Comparison of ENCODE assay signal across 18 mouse cellular contexts in the genomic region with DNA sequence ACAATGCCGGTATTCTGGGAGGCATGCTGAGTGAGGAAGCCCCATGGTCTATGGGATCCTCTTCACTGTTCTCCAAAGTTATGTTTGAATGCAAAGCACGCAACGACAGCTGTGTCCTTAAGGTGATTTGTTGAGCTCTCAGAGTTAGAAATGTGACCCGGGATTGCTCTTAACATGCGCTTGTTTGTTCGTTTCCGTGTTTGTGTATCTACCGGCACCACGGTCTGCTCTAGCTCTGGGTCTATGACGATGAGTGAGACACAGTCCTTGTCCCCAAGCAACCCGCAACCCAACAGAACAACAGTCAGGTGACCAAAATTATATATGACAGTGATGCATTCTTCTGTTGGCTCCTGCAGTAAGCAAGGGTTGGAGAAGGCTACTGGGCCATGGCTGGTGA. TPM values are rescaled to one million over a fixed set of nuclear protein-coding genes. Genes with fewer than 3 reads are reported as not detected.
"Had no signal": no experiment of that assay in that cellular context is flagged by ENCODE, and none has a peak within 500 bp of the region (broad histone marks: within the 10 kb centered on the region; RNA-seq: fewer than 3 reads in every experiment).

No protein-coding gene starts in this region.

- H3K27ac ChIP-seq: midbrain, embryonic 10.5 days; midbrain, embryonic 12.5 days; neural tube, embryonic 13.5 days; neural tube, embryonic 15.5 days; stomach, embryonic 15.5 days; stomach, postnatal 0 days had no signal

- ATAC-seq: midbrain, embryonic 16.5 days had no signal

- H3K4me1 ChIP-seq: midbrain, embryonic 12.5 days; neural tube, embryonic 15.5 days; stomach, embryonic 15.5 days had no signal

- H3K36me3 ChIP-seq: midbrain, embryonic 10.5 days; midbrain, embryonic 12.5 days; neural tube, embryonic 13.5 days; neural tube, embryonic 15.5 days; stomach, embryonic 15.5 days had no signal

- H3K4me2 ChIP-seq: lung, embryonic 14.5 days; midbrain, embryonic 12.5 days; neural tube, embryonic 13.5 days; neural tube, embryonic 15.5 days; stomach, embryonic 15.5 days had no signal

- DNase-seq: lung, adult 18-20 months; lung, embryonic 14.5 days; lung, postnatal 10 days; lung, postnatal 4 days; midbrain, embryonic 14.5 days; retina, postnatal 1 day; right cerebral cortex, adult 18-20 months; thymus, adult 2 months; thymus, postnatal 25 days; thymus, postnatal 4 days had no signal

- H3K9me3 ChIP-seq: midbrain, embryonic 10.5 days; midbrain, embryonic 12.5 days; neural tube, embryonic 13.5 days; neural tube, embryonic 15.5 days; stomach, embryonic 15.5 days had no signal

- H3K9ac ChIP-seq: lung, embryonic 14.5 days; midbrain, embryonic 12.5 days; neural tube, embryonic 13.5 days; neural tube, embryonic 15.5 days; stomach, embryonic 15.5 days had no signal

- H3K4me3 ChIP-seq: midbrain, embryonic 10.5 days; midbrain, embryonic 12.5 days; myocyte; neural tube, embryonic 13.5 days; neural tube, embryonic 15.5 days; stomach, embryonic 15.5 days had no signal

- H3K27me3 ChIP-seq: midbrain, embryonic 12.5 days; neural tube, embryonic 13.5 days; neural tube, embryonic 15.5 days; stomach, embryonic 15.5 days had no signal

RNA-seq across cellular contexts. Expression of a gene that starts 44.4 kb away (rescaled TPM):
- polyA plus RNA-seq: midbrain, embryonic 14.5 days; myocyte; neural tube, embryonic 15.5 days; thymus, adult 2 months had no signal
